Mouse (Mus musculus) 3134 (cell line): ENCODE data around the gene Top1.

Source experiments
- DNase-seq: peaks from one replicate; pipeline ENCODE4 v3.0.0-alpha.2; 2011; ENCODE audit warnings: low spot score; ENCODE audit not compliant: insufficient read length; ENCODE audit errors: extremely low read depth

Top1 gene

DNA sequence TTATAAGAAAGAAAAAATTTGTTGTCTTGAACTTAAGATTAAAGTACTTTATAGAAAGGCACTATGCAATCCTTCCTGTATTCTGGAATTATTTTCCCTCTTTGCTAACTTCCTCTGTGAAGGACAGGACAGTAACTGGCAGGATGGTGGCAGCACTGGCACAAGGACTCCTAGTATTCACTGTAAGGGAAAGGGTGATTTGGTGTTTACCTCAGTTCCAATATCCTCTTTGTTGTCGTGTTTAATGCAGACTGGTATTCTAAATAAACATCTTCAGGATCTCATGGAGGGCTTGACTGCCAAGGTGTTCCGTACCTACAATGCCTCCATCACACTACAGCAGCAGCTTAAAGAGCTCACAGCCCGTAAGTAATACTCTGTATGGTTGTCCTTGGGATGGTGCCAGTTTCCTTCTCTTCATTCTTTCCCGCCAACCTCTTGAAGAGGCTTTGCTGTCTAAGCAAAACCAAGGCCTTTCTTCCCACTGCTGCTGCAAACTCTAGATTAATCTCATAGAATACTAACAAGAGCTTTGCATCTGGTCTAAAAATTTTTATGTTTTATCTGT is 69.9 kb downstream of the Top1 start:
- DNase-seq, result no peak

DNA sequence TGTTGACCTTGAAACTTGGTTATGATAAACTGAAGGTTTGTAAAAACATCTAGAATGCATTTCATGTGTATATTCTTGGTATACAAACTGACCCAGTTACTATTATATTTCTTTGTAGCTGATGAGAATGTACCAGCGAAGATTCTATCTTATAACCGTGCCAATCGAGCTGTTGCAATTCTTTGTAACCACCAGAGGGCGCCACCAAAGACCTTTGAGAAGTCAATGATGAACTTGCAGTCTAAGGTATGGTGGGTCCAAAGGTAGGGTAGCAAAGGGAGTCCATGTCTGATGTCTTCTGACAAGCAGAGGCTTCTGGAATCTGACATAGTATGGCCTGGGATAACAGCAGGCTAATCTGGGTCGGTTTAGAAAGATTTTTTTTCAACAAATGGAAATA is 71.6 kb downstream of the Top1 start:
- DNase-seq, result no peak

DNA sequence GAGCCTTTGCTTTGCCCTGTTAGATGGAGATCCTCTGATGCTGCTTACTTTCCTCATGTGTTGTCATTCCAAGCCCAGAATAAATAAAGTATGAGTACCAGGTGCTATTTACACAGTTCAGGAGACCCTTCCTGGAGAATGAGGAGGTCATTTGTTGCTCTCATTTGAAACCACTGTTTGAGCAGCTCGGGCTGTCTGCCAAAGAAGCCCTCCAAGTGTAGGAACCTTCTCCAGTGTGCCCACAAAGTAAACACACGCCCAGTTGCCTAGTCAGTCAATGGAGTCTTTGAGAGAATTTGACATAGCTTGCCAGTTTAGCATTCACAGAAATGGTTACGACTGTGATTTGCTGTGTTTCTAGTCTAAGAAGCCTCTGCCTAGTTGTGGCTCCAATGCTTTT is 73.1 kb downstream of the Top1 start:
- DNase-seq, result no peak

DNA sequence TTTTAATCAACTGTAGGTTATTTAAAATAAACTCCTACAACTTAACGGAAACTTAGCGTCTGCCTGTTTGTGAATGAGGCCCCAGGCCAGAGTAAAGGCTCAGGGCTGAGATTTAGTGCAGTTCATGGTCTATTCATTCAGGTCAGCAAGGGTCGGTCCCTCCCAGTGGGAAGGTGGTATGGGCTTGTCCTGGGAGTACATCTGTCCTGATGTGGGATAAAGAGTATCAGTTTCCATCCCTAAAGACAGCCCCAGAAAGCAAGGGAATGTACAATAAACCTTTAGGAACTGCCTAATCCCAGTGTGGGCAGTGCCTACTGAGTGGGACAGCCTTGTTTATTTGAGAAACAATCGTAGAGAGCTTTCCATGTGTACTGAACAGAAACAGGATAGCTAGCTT is 77.0 kb downstream of the Top1 start:
- no peak for DNase-seq

DNA sequence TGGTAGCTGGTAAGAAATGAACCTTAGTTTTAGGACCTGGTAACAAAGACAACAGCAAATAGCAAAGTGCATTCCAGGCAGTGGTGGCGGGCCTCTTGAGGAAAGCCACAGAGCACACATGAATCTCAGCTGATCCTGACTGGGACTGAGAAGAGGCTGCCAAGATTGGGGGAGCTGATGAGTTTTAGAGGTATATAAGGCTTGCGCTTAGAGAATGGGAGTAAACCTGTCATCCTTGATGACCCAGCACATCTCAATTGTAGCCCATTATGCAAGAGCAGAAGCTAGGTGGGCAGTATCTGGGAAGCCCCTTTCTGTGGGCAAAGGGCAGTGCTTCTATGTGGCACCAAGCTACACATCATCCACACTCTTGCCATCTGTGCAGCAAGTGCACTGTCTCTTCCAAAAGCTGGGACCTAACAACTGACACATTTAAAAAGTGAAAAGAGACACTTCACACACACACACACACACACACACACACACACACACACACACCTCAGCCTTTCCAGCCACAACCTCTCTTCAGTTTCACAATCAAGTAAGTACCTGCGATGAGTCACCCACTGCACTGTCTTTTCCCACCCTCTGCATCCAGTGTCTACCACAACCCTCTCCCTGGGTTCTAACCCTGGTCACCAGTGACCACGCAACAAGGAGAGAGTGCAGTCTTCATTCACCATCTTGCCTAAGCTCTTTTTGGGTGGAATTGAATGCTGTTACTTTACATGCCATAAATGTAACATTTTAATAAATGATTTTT is 78.1 kb downstream of the Top1 start:
- no peak for DNase-seq

DNA sequence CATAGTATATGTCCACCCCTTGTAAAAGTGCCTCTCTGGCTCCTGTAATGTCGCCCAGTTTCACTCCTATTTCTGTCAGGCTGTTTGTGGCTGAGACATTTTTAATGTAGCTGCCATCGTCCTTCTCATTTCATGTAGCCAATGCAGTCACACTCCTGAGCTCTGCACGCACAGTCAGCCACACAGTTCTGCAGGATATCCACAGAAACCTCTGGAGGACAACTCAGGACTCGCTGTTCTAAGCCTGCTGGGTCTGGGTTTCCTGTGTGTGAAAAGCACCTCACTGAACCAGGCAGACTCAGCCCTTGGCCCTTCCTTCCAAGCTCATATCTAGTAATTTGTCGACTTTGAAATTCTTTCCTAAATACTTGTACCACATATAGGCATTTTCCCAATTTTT is 78.8 kb downstream of the Top1 start:
- DNase-seq, result no peak

DNA sequence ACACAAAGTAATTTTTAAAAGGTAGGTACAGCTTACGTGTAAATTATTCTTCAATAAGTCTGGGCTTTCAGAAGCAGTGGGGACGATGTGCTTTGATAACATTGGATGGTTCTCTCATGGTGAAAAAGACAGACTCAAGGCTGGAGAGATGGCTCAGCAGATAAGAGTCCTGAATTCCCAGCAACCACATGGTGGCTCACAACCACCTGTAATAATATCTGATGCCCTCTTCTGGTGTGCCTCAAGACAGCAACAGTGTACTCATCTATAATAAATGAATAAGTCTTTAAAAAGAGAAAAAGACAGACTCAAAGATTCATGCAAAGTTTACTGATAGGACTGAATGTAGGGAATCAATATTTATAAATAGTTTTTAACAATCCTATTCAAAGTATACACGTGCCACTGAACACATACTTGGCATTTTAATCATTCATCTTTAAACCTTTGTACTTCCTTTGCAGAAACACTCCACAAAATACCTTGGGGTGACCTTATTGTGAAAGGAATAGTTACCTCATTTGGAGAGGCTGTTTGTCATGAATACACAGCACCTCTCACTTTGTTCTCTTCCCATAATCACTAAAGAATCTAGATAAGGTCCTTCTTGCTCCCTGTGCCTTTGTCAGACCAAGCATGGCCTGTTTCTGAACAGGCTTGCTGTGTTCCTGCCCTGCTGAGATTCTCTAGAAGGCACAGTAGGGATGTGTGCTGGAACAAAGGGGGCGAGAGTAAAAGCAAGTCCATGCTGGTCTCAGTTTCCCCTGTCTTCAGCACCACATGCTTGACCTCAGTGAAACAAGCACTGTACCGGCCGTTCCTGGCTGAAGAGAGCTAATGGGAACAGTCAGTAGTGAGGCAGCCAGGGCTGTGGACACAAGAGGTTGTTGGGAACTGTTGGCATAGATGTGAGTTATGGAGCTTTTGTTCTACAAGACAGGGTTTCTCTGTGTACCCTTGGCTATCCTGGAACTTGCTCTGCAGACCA is 80.5 kb downstream of the Top1 start:
- no peak for DNase-seq

DNA sequence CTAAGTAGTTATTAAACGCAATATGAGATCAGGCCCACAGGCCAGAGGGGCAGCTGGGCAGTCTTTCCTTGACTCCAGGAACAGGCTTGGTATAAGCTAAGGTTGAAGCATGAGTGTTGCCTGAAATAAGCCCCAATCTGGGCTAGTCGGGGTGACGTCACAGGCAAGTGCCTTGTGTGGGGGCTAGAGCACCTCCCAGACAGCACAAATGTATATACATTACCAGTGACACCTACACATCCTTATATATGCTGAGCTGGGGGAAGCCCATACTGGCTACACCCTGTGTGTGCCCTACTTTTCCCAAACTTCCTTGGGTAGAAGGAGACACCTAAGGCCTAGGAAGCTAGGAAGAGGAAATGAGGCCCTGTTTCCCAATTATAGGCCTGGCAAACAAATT is 83.3 kb downstream of the Top1 start:
- no peak for DNase-seq

DNA sequence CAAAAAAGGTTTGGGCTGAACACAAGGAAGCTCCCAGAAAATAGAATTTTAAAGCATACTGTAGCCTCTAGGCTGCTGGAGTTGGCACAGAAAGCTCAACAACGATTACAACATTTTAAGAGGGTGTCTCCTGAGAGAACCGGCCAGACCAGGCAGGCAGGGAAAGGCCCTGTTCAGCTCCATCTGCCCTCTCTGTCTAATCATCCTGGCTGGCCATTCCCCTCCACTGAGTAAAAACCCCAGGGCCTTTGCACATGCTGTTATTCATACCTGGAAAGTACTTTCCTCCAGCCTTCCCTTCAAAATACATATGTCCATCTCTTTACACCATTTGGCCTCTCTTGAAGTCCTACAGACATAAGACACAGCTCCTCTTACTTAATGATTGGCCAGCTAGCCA is 83.7 kb downstream of the Top1 start:
- DNase-seq, result no peak

DNA sequence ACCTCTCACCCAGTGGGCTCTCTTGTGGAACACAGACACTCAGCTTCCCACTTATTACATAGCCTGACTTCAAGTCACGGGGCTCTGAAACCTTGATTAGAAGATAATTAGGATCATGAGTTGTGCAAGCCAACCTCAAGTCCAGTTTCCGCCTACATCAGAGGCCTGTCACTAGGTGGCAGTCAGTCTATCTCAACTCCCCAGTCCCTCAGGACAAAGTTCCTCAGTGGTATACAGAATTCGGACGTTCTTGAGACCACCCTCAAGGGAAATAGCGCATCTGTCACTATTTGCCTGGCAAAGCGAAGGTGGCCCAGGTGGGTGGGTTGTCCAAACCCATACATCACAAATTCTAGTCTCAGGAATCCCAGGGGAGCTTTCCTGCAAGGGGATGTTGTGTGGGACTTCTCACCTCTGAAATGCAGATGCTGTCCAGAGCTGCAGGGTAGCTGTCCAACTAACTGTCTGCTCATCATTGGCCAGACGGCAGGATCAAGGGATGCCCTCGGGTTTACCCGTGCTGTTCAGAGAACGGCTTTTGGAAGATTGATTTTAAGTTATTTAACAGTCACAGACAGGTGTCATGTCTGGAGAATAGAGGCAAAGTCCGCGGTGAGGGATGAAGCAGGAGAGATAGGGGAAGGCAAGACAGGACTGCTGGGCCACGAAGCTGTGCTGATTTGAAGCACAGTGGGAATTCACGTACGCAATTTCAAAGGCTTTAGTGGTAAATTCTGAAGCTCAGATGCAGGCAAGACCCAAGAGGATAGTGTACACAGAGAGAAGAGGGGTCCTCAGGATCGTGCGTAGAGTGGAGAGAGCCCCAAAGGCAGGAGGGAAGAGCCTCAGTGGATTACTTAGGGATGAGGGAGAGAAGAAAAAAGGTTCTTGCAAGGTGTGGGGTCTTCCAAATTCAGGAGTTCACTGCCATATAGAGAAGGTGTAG is 84.4 kb downstream of the Top1 start:
- DNase-seq, result no peak

DNA sequence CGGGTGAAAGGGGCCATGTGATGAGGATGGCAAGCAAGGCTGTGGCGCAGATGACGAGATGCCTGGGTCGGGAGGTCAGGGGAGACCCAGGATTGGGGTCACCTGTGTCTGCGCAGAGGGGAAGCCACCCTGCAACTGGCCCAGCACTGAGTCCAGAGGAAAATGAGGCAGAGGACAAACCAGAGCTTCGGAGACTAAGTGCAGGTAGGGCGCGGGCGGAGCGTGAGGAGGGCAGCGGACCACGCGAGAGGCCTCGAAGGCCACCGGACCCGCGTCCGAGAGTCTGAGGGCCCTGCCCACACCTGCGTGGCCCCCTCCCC is 85.1 kb downstream of the Top1 start:
- no peak for DNase-seq

DNA sequence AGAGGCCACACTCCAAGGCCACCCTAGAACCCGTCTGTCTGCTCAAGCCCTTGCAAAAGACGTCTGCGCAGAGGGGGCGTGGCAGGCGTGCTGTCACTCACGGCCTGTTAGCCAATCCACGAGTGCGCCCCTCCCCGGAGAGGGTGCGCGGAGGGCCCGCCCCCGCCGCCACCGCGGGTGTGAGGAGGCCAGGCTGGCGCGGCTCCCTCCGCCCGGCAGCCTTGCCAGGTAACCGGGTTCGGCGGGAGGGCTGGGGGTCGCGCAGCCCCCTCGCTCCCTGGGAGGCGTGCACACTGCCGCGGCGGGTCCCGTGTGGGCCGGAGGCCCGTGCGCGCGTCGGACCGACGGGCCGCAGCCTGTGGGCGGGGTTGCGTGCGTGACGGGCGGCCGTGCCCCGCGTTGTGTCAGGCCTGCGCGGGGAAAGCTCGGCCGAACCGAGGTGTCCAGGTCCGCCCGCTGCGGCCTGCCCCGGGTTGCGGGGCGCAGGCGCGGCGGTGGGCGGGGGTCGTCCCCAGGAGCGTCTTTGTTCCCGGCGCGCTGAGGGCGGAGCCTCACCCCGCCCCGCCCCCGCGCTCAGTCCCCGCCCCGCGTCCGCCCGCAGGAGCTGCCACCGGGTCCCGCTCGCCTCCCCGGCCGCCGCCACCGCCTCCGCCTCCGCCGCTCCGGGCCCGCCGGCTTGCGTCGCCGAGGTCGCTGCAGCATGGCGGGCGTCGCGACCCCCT is 85.6 kb downstream of the Top1 start, which contains the start of gene Plcg1:
Gene Plcg1, plus strand, starts transcription at position 184 of the 722 bp plus-strand sequence.
- DNase-seq, result peak; percentile 88

DNA sequence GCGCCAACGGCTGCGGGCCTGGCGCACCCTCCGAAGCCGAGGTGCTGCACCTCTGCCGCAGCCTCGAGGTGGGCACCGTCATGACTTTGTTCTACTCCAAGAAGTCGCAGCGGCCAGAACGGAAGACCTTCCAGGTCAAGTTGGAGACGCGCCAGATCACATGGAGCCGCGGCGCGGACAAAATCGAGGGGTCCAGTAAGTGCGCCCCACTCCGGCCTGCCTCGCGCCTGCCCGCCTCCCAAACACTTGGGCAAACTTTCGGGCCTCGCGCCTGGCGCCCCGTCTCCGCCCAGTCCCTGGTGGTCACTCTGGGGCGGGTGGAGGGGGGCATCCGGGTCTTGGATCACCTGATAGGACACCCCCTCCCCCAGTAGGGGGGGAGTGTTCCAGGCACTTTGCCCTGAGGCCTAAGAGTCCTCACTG is 86.2 kb downstream of the Top1 start:
- peak; percentile 75 for DNase-seq

DNA sequence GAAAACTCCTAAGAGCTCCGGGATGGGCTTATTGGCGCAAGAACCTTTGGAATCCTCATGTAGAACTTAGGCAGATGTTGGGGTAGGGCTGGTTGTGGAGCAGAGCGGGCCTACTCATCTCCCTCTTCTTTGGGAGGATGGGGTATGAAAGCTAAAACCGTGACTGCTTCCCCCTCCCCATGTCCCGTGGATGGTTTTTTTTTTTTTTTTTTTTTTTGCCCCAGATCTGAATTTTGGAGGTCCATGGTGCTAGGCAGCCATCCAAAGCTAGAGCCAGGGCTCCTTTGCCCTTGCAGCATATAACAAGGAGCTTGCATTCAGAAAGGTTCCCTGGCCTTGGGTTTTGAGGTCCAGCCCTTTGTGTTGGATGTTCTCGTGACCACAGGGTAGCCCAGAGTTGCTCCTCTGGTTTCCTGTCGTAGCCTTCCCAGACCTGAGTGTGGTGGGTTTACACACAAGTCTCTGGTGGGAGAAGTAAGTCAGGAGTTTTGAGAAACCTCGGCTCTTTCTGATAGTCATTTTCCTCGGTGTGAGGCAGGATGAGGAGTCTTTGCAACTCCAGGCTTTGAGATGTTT is 86.8 kb downstream of the Top1 start:
- peak; percentile 30 for DNase-seq

DNA sequence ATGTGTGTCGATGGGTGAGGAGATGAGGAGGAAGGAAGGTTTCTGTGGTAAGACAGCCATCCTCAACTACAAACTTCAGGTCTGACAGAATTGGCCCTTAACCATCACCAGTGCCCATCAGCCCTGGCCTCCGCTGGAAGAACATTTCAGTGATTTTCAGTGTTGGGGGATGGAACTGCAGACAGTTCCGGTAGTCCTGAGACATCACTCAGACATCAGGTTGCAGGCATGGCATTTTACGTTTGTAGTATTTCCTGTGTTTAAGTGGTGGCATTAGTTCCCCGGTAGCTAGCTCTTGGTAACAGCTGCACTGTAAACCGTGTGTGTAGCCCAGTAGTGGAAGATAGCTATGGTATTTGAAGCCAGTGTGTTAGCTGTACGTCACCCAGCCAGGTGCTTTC is 87.4 kb downstream of the Top1 start:
- DNase-seq, result no peak

DNA sequence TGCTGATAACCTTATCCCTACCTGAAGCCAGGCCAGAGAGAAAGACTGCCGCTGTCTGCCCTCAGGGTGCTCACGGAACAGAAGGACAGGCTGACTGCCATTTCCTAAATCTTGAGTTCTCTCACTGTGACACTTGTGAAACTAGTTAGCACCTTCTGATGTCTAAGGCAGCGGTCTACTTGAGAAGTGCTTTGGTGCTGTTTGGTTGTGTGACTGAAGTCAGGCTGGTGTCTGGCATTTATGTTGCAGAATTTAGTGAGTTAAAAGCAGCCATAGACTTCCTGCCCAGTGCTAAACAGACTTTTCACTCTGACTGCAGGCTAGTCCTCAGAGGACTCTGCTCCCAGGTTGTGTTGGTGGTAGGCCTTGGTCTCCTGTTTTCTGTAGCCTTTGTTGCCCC is 88.6 kb downstream of the Top1 start:
- DNase-seq, result no peak

DNA sequence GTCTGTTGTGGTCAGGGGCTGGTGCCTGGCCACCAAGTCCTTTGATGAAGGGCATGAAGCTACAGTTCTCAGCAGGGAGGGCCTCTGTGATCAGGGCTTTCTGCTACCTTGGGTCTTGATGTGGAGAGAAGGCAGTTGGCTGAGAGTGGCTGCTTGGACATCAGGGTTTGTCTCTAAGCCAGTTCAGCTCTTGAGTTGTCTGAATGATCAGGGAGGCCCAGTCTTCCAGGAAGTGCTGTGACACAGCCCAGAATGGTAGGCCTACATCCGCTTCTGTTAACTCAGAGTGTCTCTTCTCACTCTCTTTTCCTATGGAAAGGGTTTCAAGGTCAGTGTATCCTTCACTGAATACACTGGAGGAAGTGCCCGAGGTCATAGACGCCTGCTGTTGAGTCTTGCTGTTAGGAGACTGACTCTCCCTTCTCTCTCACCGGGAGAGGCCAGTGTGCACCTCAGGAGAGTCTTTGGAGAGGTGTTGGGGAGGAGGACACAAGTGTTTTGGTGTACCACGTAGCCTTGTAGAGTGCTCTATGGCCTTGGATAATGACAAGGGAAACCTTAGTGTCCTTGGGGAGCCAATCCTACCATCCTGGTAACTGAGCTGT is 90.1 kb downstream of the Top1 start:
- DNase-seq, result no peak

DNA sequence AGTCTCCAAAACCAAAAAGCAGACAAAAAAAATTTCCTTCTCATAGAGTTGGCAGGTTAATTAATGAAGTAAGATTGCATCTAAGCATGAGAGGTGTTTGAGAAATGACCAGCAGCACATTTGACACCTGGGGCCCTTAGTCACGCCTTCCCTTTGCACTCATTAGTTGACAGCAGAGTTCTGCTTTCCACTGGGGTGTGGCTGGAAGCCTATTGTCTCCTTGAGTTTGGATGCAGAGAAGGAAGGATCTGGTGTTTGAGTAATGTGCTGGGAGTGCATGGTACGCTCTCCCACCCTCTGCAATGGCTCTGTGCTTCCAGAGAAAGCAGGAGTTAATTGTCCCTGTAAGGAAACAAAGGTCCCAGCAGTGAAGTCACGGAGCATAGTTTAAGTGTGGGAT is 90.8 kb downstream of the Top1 start:
- no peak for DNase-seq

DNA sequence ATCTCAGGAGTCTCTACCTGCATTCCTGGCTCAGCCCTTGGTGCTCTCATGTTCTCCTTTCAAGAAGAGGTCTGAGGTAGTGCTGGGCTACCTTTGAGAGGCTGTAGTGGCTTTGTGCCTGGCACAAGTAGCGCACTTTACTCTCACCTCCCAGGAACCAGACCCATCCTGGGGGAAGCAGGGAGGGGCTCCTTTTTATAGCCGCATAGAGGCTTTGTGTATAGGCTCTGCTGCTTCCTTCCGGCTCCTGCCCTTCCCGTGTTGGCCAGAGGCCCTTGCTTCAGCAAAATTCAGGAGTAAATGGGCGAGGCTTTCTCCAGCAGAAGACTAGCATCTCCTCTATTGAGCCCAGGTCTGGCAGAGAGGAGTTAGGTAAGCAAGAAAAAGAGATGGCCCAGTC is 92.7 kb downstream of the Top1 start:
- DNase-seq, result no peak
